In the genomic region with DNA sequence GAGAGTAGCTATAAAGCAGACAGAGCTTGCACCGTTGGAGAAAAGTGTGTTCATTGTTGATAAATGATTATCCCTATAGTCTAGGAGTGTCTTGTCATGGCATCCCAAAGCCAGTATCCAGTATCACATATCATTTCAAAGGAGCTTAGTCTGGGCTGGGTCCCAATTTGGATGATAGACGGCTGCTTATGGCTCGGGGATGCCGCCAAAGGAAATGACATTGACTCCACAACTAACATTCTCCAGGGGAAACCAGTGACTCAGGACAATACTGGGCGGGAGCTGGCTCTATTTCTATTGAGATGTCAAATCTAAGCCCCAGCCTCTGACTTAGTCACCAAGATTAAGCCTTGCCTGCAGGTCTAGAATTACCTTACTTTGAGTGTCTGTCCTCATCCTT, we compare ENCODE assay signal across 20 mouse cellular contexts.
"Had no signal": no experiment of that assay in that cellular context is flagged by ENCODE, and none has a peak within 500 bp of the region (broad histone marks: within the 10 kb centered on the region; RNA-seq: fewer than 3 reads in every experiment).

No protein-coding gene starts in this region.

- H3K27ac ChIP-seq: kidney, postnatal 0 days; left cerebral cortex, adult 2 months; limb, embryonic 12.5 days; limb, embryonic 15.5 days; liver, embryonic 14.5 days; macrophage; midbrain, embryonic 13.5 days; neural tube, embryonic 12.5 days; neural tube, embryonic 15.5 days; stomach, postnatal 0 days had no signal

- ATAC-seq: intestine, postnatal 0 days; liver, postnatal 0 days; lung, postnatal 0 days; midbrain, embryonic 13.5 days had no signal

- DNase-seq: kidney, adult 2 months; kidney, postnatal 25 days; layer of hippocampus, postnatal 36 days; left cerebral cortex, postnatal 4 days; liver, postnatal 0 days; lung, embryonic 14.5 days; retina, postnatal 1 day; thymus, postnatal 25 days had no signal

- H3K36me3 ChIP-seq: limb, embryonic 12.5 days; limb, embryonic 15.5 days; midbrain, embryonic 13.5 days; neural tube, embryonic 12.5 days; neural tube, embryonic 15.5 days had no signal

- H3K4me3 ChIP-seq: left cerebral cortex, adult 2 months; limb, embryonic 12.5 days; limb, embryonic 15.5 days; midbrain, embryonic 13.5 days; neural tube, embryonic 12.5 days; neural tube, embryonic 15.5 days had no signal

- H3K4me1 ChIP-seq: limb, embryonic 12.5 days; limb, embryonic 15.5 days; midbrain, embryonic 13.5 days; neural tube, embryonic 12.5 days; neural tube, embryonic 15.5 days had no signal

- H3K27me3 ChIP-seq: limb, embryonic 12.5 days; limb, embryonic 15.5 days; midbrain, embryonic 13.5 days; neural tube, embryonic 12.5 days; neural tube, embryonic 15.5 days had no signal

- H3K9me3 ChIP-seq: limb, embryonic 12.5 days; limb, embryonic 15.5 days; midbrain, embryonic 13.5 days; neural tube, embryonic 12.5 days; neural tube, embryonic 15.5 days had no signal
